Mouse (Mus musculus) MEL (cell line): ENCODE results near the gene Tnfsf14. TPM values are rescaled to one million over a fixed set of nuclear protein-coding genes. Genes with fewer than 3 reads are reported as not detected.

ENCODE experiments used
- DNase-seq: peaks from one replicate; pipeline ENCODE4 v3.0.0; 2011; ENCODE audit warnings: low read depth, low spot score
- H3K27ac ChIP-seq: 2 replicates; pipeline ENCODE4 v1.5.1; 2012; ENCODE audit warnings: low read depth, mild to moderate bottlenecking, control low read depth, low read length, moderate library complexity; ENCODE audit not compliant: control insufficient read depth
- H3K27me3 ChIP-seq, 2 experiments: fragments of 150-350 bp in 1 of 2; sonication (generic) in 1 of 2; 2 replicates each; pipeline ENCODE4 v1.6.1; 2012; ENCODE audit warnings: low read length in 2 of 2, mild to moderate bottlenecking in 2 of 2, improper control_type of control experiment in 1 of 2, moderate library complexity in 1 of 2; ENCODE audit not compliant: insufficient read depth in 2 of 2, control insufficient read depth in 1 of 2
- H3K36me3 ChIP-seq, 2 experiments: 2 replicates each; pipeline ENCODE4 v1.6.1; 2012 to 2014; ENCODE audit warnings: low read length in 2 of 2, improper control_type of control experiment in 1 of 2, inconsistent platforms in 1 of 2, mild to moderate bottlenecking in 1 of 2; ENCODE audit not compliant: insufficient read depth in 2 of 2, control insufficient read depth in 1 of 2
- H3K4me1 ChIP-seq, 2 experiments: fragments of 150-350 bp in 1 of 2; sonication (generic) in 1 of 2; 2 replicates each; pipeline ENCODE4 v1.6.1; 2012; ENCODE audit warnings: low read length in 2 of 2, improper control_type of control experiment in 1 of 2, mild to moderate bottlenecking in 1 of 2; ENCODE audit not compliant: insufficient read depth in 2 of 2, control insufficient read depth in 1 of 2
- H3K4me3 ChIP-seq, 2 experiments: fragments of 150-350 bp in 1 of 2; sonication (generic) in 1 of 2; 2 replicates each; pipeline ENCODE4 v1.5.1; 2012; ENCODE audit warnings: low read depth in 2 of 2, low read length in 2 of 2, mild to moderate bottlenecking in 2 of 2, moderate library complexity in 2 of 2, control low read depth in 1 of 2, improper control_type of control experiment in 1 of 2; ENCODE audit not compliant: control insufficient read depth in 1 of 2, insufficient read depth in 1 of 2
- H3K79me2 ChIP-seq: 2 replicates; pipeline ENCODE4 v1.6.1; 2012; ENCODE audit warnings: mild to moderate bottlenecking, low read length, moderate library complexity; ENCODE audit not compliant: control insufficient read depth, poor library complexity, insufficient read depth
- H3K9ac ChIP-seq: 2 replicates; pipeline ENCODE4 v1.6.1; 2012; ENCODE audit warnings: low read depth, mild to moderate bottlenecking, control low read depth, low read length, moderate library complexity; ENCODE audit not compliant: control insufficient read depth, poor library complexity, severe bottlenecking
- H3K9me3 ChIP-seq: fragments of 150-350 bp; sonication (generic); replicated peaks from 2 replicates; pipeline ENCODE4 v1.6.1; 2012; ENCODE audit warnings: mild to moderate bottlenecking, low read length, improper control_type of control experiment, moderate library complexity; ENCODE audit not compliant: insufficient read depth
- BHLHE40 ChIP-seq: IDR thresholded peaks from 2 replicates; pipeline ENCODE4 v1.6.1; 2012; ENCODE audit warnings: low read depth, mild to moderate bottlenecking, inconsistent platforms, low read length, improper control_type of control experiment, borderline replicate concordance
- CHD1 ChIP-seq: IDR thresholded peaks from 2 replicates; pipeline ENCODE4 v1.6.1; 2012; ENCODE audit warnings: low read depth, mild to moderate bottlenecking, inconsistent platforms, low read length, improper control_type of control experiment
- CHD2 ChIP-seq: IDR thresholded peaks from 2 replicates; pipeline ENCODE4 v1.6.1; 2011; ENCODE audit warnings: low read length, improper control_type of control experiment
- CTCF ChIP-seq, 3 experiments: IDR thresholded peaks in 2 of 3; conservative IDR thresholded peaks in 1 of 3; 2 replicates each; pipeline ENCODE4 v1.5.1; 2011 to 2012; ENCODE audit warnings: low read length in 3 of 3, low read depth in 2 of 3, mild to moderate bottlenecking in 2 of 3, improper control_type of control experiment in 1 of 3, inconsistent platforms in 1 of 3, mixed read lengths in 1 of 3, moderate library complexity in 1 of 3; ENCODE audit not compliant: control insufficient read depth in 1 of 3, insufficient read depth in 1 of 3, poor library complexity in 1 of 3, severe bottlenecking in 1 of 3
- E2F4 ChIP-seq: IDR thresholded peaks from 2 replicates; pipeline ENCODE4 v1.6.1; 2011; ENCODE audit warnings: low read depth, low read length, improper control_type of control experiment, borderline replicate concordance
- ELF1 ChIP-seq: IDR thresholded peaks from 2 replicates; pipeline ENCODE4 v1.6.1; 2014; ENCODE audit warnings: low read depth, mild to moderate bottlenecking, inconsistent platforms, low read length, improper control_type of control experiment, moderate library complexity
- ETS1 ChIP-seq: IDR thresholded peaks from 2 replicates; pipeline ENCODE4 v1.6.1; 2012; ENCODE audit warnings: low read depth, mild to moderate bottlenecking, inconsistent platforms, low read length, improper control_type of control experiment, moderate library complexity
- GABPA ChIP-seq: IDR thresholded peaks from 2 replicates; pipeline ENCODE4 v1.6.1; 2012; ENCODE audit warnings: low read depth, mild to moderate bottlenecking, inconsistent platforms, low read length, improper control_type of control experiment, moderate library complexity
- GATA1 ChIP-seq: IDR thresholded peaks from 2 replicates; pipeline ENCODE4 v1.6.1; 2011; ENCODE audit warnings: low read depth, low read length, improper control_type of control experiment
- JUND ChIP-seq: IDR thresholded peaks from 2 replicates; pipeline ENCODE4 v1.6.1; 2011; ENCODE audit warnings: low read depth, mild to moderate bottlenecking, improper control_type of control experiment, low read length
- MAFK ChIP-seq: IDR thresholded peaks from 2 replicates; pipeline ENCODE4 v1.6.1; 2011; ENCODE audit warnings: low read depth, mild to moderate bottlenecking, low read length, improper control_type of control experiment, borderline replicate concordance
- MAZ ChIP-seq: IDR thresholded peaks from 2 replicates; pipeline ENCODE4 v1.6.1; 2012; ENCODE audit warnings: low read depth, mild to moderate bottlenecking, inconsistent platforms, low read length, improper control_type of control experiment
- MEF2A ChIP-seq: IDR thresholded peaks from 2 replicates; pipeline ENCODE4 v1.6.1; 2014; ENCODE audit warnings: low read depth, mild to moderate bottlenecking, inconsistent platforms, low read length, improper control_type of control experiment; ENCODE audit not compliant: poor library complexity, insufficient replicate concordance, severe bottlenecking; ENCODE audit errors: extremely low read depth
- MXI1 ChIP-seq: IDR thresholded peaks from 2 replicates; pipeline ENCODE4 v1.6.1; 2011; ENCODE audit warnings: mild to moderate bottlenecking, low read depth, low read length, improper control_type of control experiment
- MYB ChIP-seq: IDR thresholded peaks from 2 replicates; pipeline ENCODE4 v1.6.1; 2011; ENCODE audit warnings: mild to moderate bottlenecking, low read depth, low read length, improper control_type of control experiment
- MYC ChIP-seq: IDR thresholded peaks from 2 replicates; pipeline ENCODE4 v1.6.1; 2011; ENCODE audit warnings: low read depth, mild to moderate bottlenecking, low read length, improper control_type of control experiment, moderate library complexity
- NELFE ChIP-seq: IDR thresholded peaks from 2 replicates; pipeline ENCODE4 v1.6.1; 2011; ENCODE audit warnings: low read depth, low read length, improper control_type of control experiment
- NRF1 ChIP-seq: IDR thresholded peaks from 2 replicates; pipeline ENCODE4 v1.6.1; 2014; ENCODE audit warnings: low read depth, mild to moderate bottlenecking, inconsistent platforms, low read length, improper control_type of control experiment, moderate library complexity; ENCODE audit not compliant: poor library complexity, insufficient read depth, severe bottlenecking
- POLR2AphosphoS2 ChIP-seq: IDR thresholded peaks from 2 replicates; pipeline ENCODE4 v1.6.1; 2011; ENCODE audit warnings: low read length, improper control_type of control experiment
- POLR2AphosphoS5 ChIP-seq: IDR thresholded peaks from 2 replicates; pipeline ENCODE4 v1.6.1; 2012; ENCODE audit warnings: low read depth, borderline replicate concordance, mild to moderate bottlenecking, inconsistent platforms, low read length, moderate library complexity, mixed read lengths
- RAD21 ChIP-seq: IDR thresholded peaks from 2 replicates; pipeline ENCODE4 v1.6.1; 2011; ENCODE audit warnings: mild to moderate bottlenecking, low read depth, low read length, improper control_type of control experiment
- RCOR1 ChIP-seq: IDR thresholded peaks from 2 replicates; pipeline ENCODE4 v1.6.1; 2012; ENCODE audit warnings: low read depth, mild to moderate bottlenecking, inconsistent platforms, low read length, improper control_type of control experiment
- SIN3A ChIP-seq: IDR thresholded peaks from 2 replicates; pipeline ENCODE4 v1.6.1; 2012; ENCODE audit warnings: low read length, improper control_type of control experiment, inconsistent platforms
- SMC3 ChIP-seq: IDR thresholded peaks from 2 replicates; pipeline ENCODE4 v1.6.1; 2011; ENCODE audit warnings: low read depth, low read length, improper control_type of control experiment
- TAL1 ChIP-seq: IDR thresholded peaks from 2 replicates; pipeline ENCODE4 v1.6.1; 2012; ENCODE audit warnings: mild to moderate bottlenecking, inconsistent platforms, low read length, moderate library complexity, mixed read lengths
- TBP ChIP-seq: IDR thresholded peaks from 2 replicates; pipeline ENCODE4 v1.8.0; 2011; ENCODE audit warnings: low read depth, low read length, improper control_type of control experiment
- TCF12 ChIP-seq: IDR thresholded peaks from 2 replicates; pipeline ENCODE4 v1.6.1; 2014; ENCODE audit warnings: low read depth, mild to moderate bottlenecking, inconsistent platforms, low read length, improper control_type of control experiment, moderate library complexity
- USF1 ChIP-seq: IDR thresholded peaks from 2 replicates; pipeline ENCODE4 v1.6.1; 2014; ENCODE audit warnings: low read depth, mild to moderate bottlenecking, inconsistent platforms, low read length, improper control_type of control experiment, moderate library complexity
- USF2 ChIP-seq, 2 experiments: IDR thresholded peaks; 2 replicates each; pipeline ENCODE4 v1.6.1; 2011 to 2012; ENCODE audit warnings: improper control_type of control experiment in 2 of 2, low read length in 2 of 2, borderline replicate concordance in 1 of 2, inconsistent platforms in 1 of 2, low read depth in 1 of 2, mild to moderate bottlenecking in 1 of 2; ENCODE audit not compliant: insufficient read depth in 1 of 2
- ZC3H11A ChIP-seq: IDR thresholded peaks from 2 replicates; pipeline ENCODE4 v1.6.1; 2012; ENCODE audit warnings: low read depth, mild to moderate bottlenecking, inconsistent platforms, low read length, improper control_type of control experiment
- ZKSCAN1 ChIP-seq: IDR thresholded peaks from 2 replicates; pipeline ENCODE4 v1.6.1; 2012; ENCODE audit warnings: low read depth, mild to moderate bottlenecking, inconsistent platforms, low read length, improper control_type of control experiment, moderate library complexity
- ZNF384 ChIP-seq: IDR thresholded peaks from 2 replicates; pipeline ENCODE4 v1.6.1; 2012; ENCODE audit warnings: low read depth, mild to moderate bottlenecking, inconsistent platforms, low read length, improper control_type of control experiment
- polyA plus RNA-seq, 2 experiments: library from polyadenylated mRNA; stranded (reverse) in 1 of 2; unstranded in 1 of 2; fragments of >175 nt in 1 of 2; fragments of >200 nt in 1 of 2; gene quantifications; 2 replicates each; pipeline versions ENCODE4 v1.2.1 to v1.2.4; 2012; ENCODE audit warnings: low replicate concordance in 2 of 2, low read depth in 1 of 2; ENCODE audit not compliant: insufficient read length in 2 of 2, insufficient read depth in 1 of 2, missing spikeins in 1 of 2
- total RNA-seq: library from RNA; depleted of rRNA; stranded (reverse); fragments of 300-350 nt; gene quantifications from 2 replicates; pipeline ENCODE4 v1.2.3, GENCODE M21; 2012

Gene Tnfsf14
- total and polyA plus RNA-seq, 3 experiments, result not detected

DNA sequence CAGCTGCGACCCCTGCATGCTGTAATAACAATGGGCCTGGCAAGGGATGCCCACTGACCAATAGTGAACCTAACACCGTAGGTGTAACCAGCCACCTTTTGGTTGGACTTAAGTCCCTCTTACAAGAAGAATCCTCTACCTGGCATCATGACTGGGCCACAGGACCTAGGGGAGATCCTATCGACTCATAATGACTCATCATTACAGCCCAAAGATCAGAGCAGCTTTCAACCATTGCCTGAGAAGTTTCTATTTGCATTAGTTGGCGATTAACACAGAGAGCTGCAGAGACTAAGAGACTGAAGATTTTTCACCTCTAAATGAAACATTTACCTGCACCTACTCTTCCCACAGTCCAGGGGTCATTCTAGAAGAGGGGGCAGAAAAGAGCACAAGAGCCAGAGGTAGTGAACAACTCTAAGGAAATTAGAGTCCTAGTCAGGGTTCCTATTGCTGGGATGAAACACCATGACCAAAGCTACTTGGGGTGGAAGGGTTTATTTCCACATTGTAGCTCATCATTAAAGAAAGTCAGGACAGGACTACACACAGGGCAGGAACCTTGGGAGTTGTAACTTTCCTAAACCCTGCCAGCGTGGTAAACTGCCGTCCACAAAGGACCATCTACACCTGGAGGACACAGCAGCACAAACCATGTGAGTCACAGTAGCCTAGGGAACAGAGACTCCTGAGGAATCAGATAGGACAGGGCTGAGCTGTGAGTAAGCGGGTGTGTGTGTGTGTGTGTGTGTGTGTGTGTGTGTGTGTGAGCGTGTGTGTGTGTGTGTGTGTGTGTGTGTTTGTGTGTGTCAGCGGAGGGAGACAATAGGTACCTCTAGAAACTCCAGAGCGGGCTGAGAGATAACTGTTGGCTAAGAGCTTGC is 8.1 kb upstream of the Tnfsf14 start (continued):
- TF ChIP-seq ELF1 (no peak), USF2 (IDR thresholded peaks at IDR 0.05; ENCODE audit: borderline replicate concordance in 1 of 2, insufficient read depth in 1 of 2, low read depth in 1 of 2, low read length in 2 of 2) (no peak), MXI1 (no peak; the same call in 1 of the 2 replicates), POLR2AphosphoS5 (no peak), TCF12 (no peak), SIN3A (peak; percentile 32; the same call in 1 of the 2 replicates), SMC3 (no peak), GABPA (no peak)

DNA sequence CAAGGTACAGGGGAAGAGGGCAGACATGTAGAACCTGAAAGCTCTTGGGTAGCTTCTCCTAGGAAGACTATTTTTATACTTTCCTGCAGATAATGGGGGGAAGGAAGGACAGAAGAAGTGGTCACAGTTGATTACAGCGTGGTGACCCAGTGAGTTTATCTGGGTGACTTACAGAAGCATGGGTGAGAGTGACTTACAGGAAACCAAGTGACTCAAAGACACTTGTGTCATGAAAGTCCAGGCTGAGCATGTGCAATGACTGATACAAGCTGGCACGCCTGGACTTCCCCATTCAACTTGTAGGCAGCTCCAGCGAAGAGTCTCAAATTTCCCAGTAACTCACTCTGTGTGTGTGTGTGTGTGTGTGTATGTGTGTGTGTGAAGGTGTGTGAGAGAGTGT is 4.3 kb upstream of the Tnfsf14 start:
- peaks cover 0 to 20% of the 10 kb centered on the region in 2 experiments; a peak in 2 of 4 replicates for H3K36me3 ChIP-seq
- no peaks in the 10 kb centered on the region for H3K9me3 ChIP-seq
- H3K27ac ChIP-seq, result peak overlapping the region; percentile 38; the same call in 1 of the 2 replicates
- H3K79me2 ChIP-seq, result no peaks in the 10 kb centered on the region
- no peak overlapping the region for H3K9ac ChIP-seq
- H3K27me3 ChIP-seq, result no peaks in the 10 kb centered on the region
- no peak overlapping the region for H3K4me3 ChIP-seq
- peaks cover 5 to 30% of the 10 kb centered on the region in 2 experiments; a peak in 3 of 4 replicates for H3K4me1 ChIP-seq
- peak; percentile 86 for DNase-seq
- TF ChIP-seq RAD21 (no peak), GABPA (no peak), CHD1 (no peak), ELF1 (no peak), CHD2 (no peak), MYB (no peak), GATA1 (peak; percentile 71), SMC3 (no peak), MEF2A (no peak), JUND (no peak), MYC (peak; percentile 74; the same call in 1 of the 2 replicates), TBP (no peak), CTCF (IDR thresholded peaks at IDR 0.05 in 2 of 3, conservative IDR thresholded peaks at IDR 0.05 in 1 of 3; ENCODE audit: control insufficient read depth in 1 of 3, insufficient read depth in 1 of 3, low read depth in 2 of 3, low read length in 3 of 3, poor library complexity in 1 of 3, severe bottlenecking in 1 of 3) (no peak), TCF12 (no peak), MAFK (no peak), POLR2AphosphoS5 (no peak), E2F4 (no peak), MXI1 (no peak), USF1 (no peak), ZNF384 (no peak), TAL1 (peak; percentile 76), MAZ (no peak), ZKSCAN1 (no peak), ETS1 (peak; percentile 38; the same call in 1 of the 2 replicates), BHLHE40 (no peak), POLR2AphosphoS2 (no peak), RCOR1 (no peak), USF2 (IDR thresholded peaks at IDR 0.05; ENCODE audit: borderline replicate concordance in 1 of 2, insufficient read depth in 1 of 2, low read depth in 1 of 2, low read length in 2 of 2) (no peak), NRF1 (peak; percentile 68), ZC3H11A (no peak), NELFE (no peak)
